Mouse (Mus musculus): ENCODE measurements around the gene Notch1.
A peak's percentile ranks its signal among the peaks of the same experiment; 100 is the strongest.

Gene Notch1

DNA sequence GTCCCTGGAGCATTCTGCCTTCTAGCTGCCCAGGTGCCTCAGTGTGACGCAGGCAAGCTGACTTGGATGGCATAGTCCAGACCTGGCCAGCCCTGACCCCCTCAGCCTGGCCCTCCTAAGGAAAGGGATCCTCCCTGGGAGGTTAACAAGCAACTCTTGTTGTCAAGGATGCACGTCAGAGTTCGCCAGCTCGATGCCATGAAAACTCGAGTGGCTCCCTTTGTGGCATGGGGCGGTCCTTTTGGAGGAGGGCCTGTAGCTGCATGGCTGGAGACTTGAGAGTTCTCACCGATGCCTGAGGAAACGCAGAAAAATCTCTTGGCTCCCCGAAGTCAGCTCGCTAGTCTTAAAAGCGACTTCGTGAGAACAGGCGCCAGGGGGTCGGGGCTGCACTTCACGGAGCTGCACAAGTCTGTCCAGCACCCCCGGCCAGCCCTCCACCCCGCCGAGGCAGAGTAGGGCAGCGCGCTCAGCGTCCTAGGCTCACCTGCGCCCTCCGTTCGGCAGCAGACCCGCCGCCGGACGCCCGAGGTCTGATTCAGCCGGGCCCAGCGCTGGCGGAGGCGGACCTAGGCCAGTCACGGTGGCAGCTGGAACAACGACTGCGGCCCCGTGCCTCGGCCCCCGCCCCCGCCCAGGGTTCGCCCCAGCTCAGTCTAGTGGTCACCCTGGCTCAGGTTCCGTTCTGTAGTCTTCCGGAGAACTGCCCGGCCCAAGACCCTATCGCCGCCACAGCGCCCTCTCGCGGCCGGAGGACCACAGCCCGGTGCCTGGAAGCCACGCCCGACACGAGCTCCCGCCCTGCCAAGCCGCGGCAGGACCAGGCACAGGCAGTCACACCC is 107.7 kb downstream of the Notch1 start, which contains the start of gene Inpp5e:
Gene Inpp5e (minus strand): TSS at position 689 of the 842 bp plus-strand sequence.
- DNase-seq (ENCODE audit: low spot score in 2 of 2): peak; percentile 95 to 97

Measured in right cerebral cortex, postnatal 10 days (tissue).